Mouse (Mus musculus) thymus, postnatal 14 days (tissue): ENCODE results near the gene Mutyh.

ENCODE experiments used
- DNase-seq: peaks from one replicate; pipeline ENCODE4 v3.0.0; 2021

The Mutyh gene

GRCm38 (mm10) chr4:116807197-116808129 is at the start of gene Mutyh, which contains the start of gene Toe1:
Gene Mutyh (plus strand): TSS chr4:116807723.
Gene Toe1 (minus strand): TSS chr4:116807640.
- peak; percentile 94 for DNase-seq

GRCm38 (mm10) chr4:116761914-116762313 is 45.6 kb upstream of the Mutyh start:
- DNase-seq, result no peak

GRCm38 (mm10) chr4:116764001-116764400 is 43.5 kb upstream of the Mutyh start:
- DNase-seq, result no peak

- no peak for DNase-seq
Observed at GRCm38 (mm10) chr4:116768510-116768909, 39.0 kb upstream of the Mutyh start.

- DNase-seq, result no peak
Observed at GRCm38 (mm10) chr4:116769060-116769459, 38.5 kb upstream of the Mutyh start.

DNA sequence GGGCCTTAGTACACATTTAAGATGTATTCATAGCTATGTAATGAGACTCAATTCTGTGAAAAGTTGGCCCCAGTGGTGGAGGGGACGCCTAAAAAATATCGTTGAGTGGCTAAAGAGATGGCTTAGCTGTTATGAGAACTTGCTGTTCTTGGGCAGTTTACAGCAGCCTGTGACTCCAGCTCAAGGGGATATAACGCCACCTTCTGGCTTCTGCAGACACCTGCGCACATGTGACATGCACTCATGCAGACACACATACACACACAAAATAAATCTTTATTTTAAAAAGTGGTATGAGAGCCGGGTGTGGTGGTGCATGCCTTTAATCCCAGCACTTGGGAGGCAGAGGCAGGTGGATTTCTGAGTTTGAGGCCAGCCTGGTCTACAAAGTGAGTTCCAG is 31.1 kb upstream of the Mutyh start:
- no peak for DNase-seq

DNA sequence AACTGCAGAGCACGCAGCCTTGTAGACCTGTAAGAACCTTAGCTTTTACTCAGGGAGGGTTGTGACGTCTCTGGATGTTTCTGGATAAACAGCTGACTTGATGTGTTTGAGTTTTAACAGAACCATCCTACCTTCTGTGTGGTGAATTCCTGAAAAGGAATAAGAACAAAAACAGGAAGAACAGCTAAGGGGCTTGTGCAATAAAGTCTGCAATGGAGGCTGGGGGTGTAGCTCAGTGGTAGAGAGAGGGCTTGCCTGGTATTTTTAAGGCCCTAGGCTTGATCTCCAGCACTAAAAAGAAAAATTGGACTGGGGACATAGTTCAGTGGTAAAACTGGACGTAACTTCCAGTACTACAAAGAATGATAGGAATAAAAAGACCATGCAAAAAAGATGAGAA is 30.4 kb upstream of the Mutyh start:
- no peak for DNase-seq

DNA sequence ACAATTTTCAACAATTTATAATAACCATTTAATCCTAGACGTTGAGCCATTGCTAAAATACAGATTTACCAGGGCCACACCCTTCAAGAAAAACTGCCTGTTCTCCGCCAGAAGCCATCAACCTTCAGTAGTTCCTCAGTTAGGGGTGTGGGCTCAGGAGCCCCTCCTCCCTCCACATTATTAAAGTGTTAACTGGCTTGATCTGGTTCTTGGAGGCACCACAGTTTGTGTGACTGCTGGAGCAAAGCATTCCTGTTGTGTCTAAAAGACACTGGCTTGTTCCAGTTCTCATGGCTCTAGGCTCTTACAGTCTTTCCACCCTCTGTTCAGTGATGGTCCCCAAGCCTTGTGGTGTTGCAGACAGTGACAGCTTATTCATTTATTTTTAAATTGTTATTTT is 27.0 kb upstream of the Mutyh start:
- DNase-seq, result no peak

GRCm38 (mm10) chr4:116781366-116781765 is 26.2 kb upstream of the Mutyh start:
- no peak for DNase-seq

DNA sequence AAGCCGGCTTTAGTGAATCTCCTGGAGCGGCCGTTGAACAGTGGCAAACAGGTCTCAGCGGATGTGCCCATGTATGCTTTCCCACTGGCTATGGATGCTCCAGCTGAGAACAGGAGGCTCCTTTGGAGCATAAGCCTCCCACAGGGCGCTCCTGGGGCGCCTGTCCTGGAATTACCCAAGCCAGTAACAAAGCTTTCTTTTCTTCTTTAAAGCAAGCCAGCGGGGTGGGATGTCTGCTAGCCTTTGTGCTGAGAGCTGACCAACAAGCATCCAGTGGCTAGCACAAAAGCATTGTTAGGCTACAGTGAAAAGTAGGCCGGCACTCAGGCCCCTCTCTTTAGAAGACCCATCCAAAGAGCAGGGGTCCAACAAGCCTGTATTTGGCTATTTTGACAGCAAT is 25.4 kb upstream of the Mutyh start:
- no peak for DNase-seq

GRCm38 (mm10) chr4:116786587-116786986 is 20.9 kb upstream of the Mutyh start:
- no peak for DNase-seq

GRCm38 (mm10) chr4:116787985-116788760 is 19.4 kb upstream of the Mutyh start:
- no peak for DNase-seq

GRCm38 (mm10) chr4:116788956-116789355 is 18.6 kb upstream of the Mutyh start:
- peak; percentile 86 for DNase-seq

DNA sequence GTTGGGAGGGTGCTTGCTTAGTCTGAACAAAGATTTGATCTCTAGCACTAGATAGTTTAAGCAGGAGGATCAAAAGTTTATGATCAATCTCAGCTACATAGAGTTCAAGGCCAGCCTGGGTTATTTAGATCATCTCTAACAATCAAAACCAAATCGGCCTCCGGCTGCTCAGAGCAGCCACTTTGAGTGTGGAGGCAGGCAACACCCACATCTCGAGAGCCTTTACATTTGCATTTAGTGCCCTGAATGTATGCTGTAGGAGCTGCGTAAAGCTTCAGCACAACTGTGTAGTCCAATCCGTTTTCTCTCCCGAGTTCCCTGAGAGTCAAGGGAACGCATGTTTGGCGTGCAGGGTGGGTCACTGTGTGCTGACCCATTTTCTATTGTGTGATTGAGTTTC is 15.1 kb upstream of the Mutyh start:
- DNase-seq, result no peak

DNA sequence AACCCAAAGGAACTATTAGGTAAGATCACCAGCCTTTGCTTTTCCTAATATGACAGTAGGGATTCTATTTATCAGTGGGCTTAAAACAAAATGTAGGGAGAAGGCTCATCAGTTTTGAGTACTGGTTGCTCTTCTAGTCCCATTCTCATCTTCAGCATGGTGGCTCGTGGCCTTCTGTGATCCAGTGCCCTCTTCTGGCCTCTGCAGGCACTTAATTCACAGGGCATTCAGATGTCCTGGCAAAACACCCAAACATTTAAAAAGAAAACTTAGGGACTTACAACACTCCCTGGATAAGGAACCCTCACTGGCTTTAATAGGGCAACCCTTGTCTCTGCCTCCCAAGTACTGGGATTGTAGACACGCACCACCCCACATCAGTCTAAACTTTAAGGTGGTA is 13.2 kb upstream of the Mutyh start:
- DNase-seq, result no peak

- DNase-seq, result no peak
Observed at GRCm38 (mm10) chr4:116796442-116797110, 10.9 kb upstream of the Mutyh start.

- DNase-seq, result peak; percentile 36
Observed at GRCm38 (mm10) chr4:116799901-116800300, 7.6 kb upstream of the Mutyh start.

GRCm38 (mm10) chr4:116811012-116811411 is 3.5 kb downstream of the Mutyh start:
- DNase-seq, result no peak

DNA sequence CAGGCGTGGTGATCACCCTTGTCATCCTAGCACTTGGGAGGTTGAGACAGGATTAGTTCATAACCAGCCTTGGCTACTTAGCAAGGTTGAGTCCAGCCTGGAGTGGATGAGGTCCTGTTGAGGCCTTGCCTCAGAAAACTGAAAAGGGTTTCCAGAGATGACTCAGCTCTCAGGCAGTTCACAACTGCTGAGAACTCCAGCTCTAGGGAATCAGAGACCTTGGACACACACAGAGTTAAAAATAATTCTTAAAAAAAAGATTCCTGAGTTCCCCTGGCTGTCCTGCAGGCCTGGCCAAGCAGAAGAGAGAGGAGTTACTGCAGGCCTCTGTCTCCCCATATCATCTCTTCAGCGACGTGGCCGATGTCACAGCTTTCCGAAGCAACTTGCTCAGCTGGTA is 7.8 kb downstream of the Mutyh start:
- DNase-seq, result no peak

DNA sequence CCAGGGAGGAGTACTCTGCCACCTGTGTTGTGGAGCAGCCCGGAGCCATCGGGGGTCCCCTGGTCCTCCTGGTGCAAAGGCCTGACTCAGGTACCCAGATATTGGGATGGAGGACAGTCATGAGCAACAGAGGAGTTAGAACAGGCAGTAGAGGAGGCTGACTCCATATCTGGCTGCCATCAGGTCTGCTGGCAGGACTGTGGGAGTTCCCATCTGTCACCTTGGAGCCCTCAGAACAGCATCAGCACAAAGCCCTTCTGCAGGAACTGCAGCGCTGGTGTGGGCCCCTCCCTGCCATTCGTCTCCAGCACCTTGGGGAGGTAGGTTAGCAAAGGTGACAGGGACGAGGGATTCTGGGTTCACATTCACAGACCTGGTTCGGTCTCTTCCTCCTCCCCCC is 10.0 kb downstream of the Mutyh start:
- no peak for DNase-seq

- DNase-seq, result no peak
Observed at GRCm38 (mm10) chr4:116819968-116820901, 12.7 kb downstream of the Mutyh start.
